Mouse (Mus musculus) megakaryocyte, adult 5-6 weeks (primary cell): ENCODE measurements at regions not wholly inside any gene's neighbourhood (a gene's known extent, or its start where the extent isn't known, plus 50 kb on each side); places are given as distances from the start of the nearest gene placed in this dataset.
"Not testable (repeated sequence)": the region's sequence is repeated elsewhere in the genome, so short reads cannot be mapped to it uniquely, and the experiment has no call there.

Experiments used
- ATAC-seq: 2 replicates; pipeline ENCODE4 v1.8.0; 2016; ENCODE audit warnings: mild to moderate bottlenecking, inconsistent platforms; ENCODE audit not compliant: poor library complexity, severe bottlenecking

GRCm38 (mm10) chr1:7671566-7671965, 2863.9 kb downstream of the Gm37988 start:
- ATAC-seq = no peak

GRCm38 (mm10) chr1:7709206-7709605, 2901.5 kb downstream of the Gm37988 start:
- not testable (repeated sequence) for ATAC-seq

GRCm38 (mm10) chr1:7732725-7733124, 2925.0 kb downstream of the Gm37988 start:
- ATAC-seq = no peak

GRCm38 (mm10) chr1:7737331-7737730, 2929.6 kb downstream of the Gm37988 start:
- ATAC-seq = peak; percentile 51

- no peak for ATAC-seq
Observed at GRCm38 (mm10) chr1:7745887-7746286, 2938.2 kb downstream of the Gm37988 start.

- peak; percentile 47 for ATAC-seq
Observed at GRCm38 (mm10) chr1:7776720-7777119, 2969.0 kb downstream of the Gm37988 start.

GRCm38 (mm10) chr1:7777191-7778044, 2969.7 kb downstream of the Gm37988 start:
- ATAC-seq = peak; percentile 45; the same call in 1 of the 2 replicates

- not testable (repeated sequence) for ATAC-seq
Observed at GRCm38 (mm10) chr1:7778045-7778565, 2970.4 kb downstream of the Gm37988 start.

- ATAC-seq = no peak
Observed at GRCm38 (mm10) chr1:7778657-7779056, 2971.0 kb downstream of the Gm37988 start.

- peak; percentile 96 for ATAC-seq
Observed at GRCm38 (mm10) chr1:7823969-7824368, 3016.3 kb downstream of the Gm37988 start.
